Mouse (Mus musculus): Measurements from ENCODE around the gene Fubp1. TPM values are rescaled to one million over a fixed set of nuclear protein-coding genes. Genes with fewer than 3 reads are reported as not detected.

Fubp1 gene
- polyA plus RNA-seq, 1 experiment: 254 TPM

- H3K4me1 ChIP-seq (replicated peaks; ENCODE audit: control insufficient read depth, insufficient read depth, low read length): no peaks in the 10 kb centered on the region
- no peak for DNase-seq
- H3K4me3 ChIP-seq (ENCODE audit: control insufficient read depth, insufficient read depth, low read length): no peak overlapping the region
- no peaks in the 10 kb centered on the region for H3K27me3 ChIP-seq (ENCODE audit: control insufficient read depth, insufficient read depth, low read length)
- 96% methylated on average over 20 of the region's 20 CpGs for WGBS
- H3K27ac ChIP-seq (ENCODE audit: control insufficient read depth, insufficient read depth, low read length): no peak overlapping the region
- H3K36me3 ChIP-seq (ENCODE audit: control insufficient read depth, insufficient read depth, low read length): peaks cover 8% of the 10 kb centered on the region
- TF ChIP-seq POLR2A (IDR thresholded peaks at IDR 0.05; ENCODE audit: control insufficient read depth, extremely low read depth, insufficient read depth, low read length, poor library complexity) (no peak), CTCF (IDR thresholded peaks at IDR 0.05; ENCODE audit: borderline replicate concordance, control insufficient read depth, extremely low read depth, insufficient read depth, low read length, poor library complexity) (no peak)
Observed at GRCm38 (mm10) chr3:152272974-152273685, 62.9 kb downstream of the Fubp1 start.

- no peak overlapping the region for H3K27ac ChIP-seq (ENCODE audit: control insufficient read depth, insufficient read depth, low read length)
- DNase-seq: no peak
- H3K36me3 ChIP-seq (ENCODE audit: control insufficient read depth, insufficient read depth, low read length): peaks cover 8% of the 10 kb centered on the region
- no peaks in the 10 kb centered on the region for H3K4me1 ChIP-seq (replicated peaks; ENCODE audit: control insufficient read depth, insufficient read depth, low read length)
- H3K4me3 ChIP-seq (ENCODE audit: control insufficient read depth, insufficient read depth, low read length): no peak overlapping the region
- TF ChIP-seq CTCF (IDR thresholded peaks at IDR 0.05; ENCODE audit: borderline replicate concordance, control insufficient read depth, extremely low read depth, insufficient read depth, low read length, poor library complexity) (no peak), POLR2A (IDR thresholded peaks at IDR 0.05; ENCODE audit: control insufficient read depth, extremely low read depth, insufficient read depth, low read length, poor library complexity) (no peak)
- no peaks in the 10 kb centered on the region for H3K27me3 ChIP-seq (ENCODE audit: control insufficient read depth, insufficient read depth, low read length)
- 95% methylated on average over 8 of the region's 8 CpGs for WGBS
Observed at GRCm38 (mm10) chr3:152275008-152275407, 64.8 kb downstream of the Fubp1 start.

- Histone ChIP-seq H3K36me3 (ENCODE audit: control insufficient read depth, insufficient read depth, low read length) (peaks cover 8% of the 10 kb centered on the region), H3K27ac (ENCODE audit: control insufficient read depth, insufficient read depth, low read length) (no peak overlapping the region), H3K27me3 (ENCODE audit: control insufficient read depth, insufficient read depth, low read length) (no peaks in the 10 kb centered on the region), H3K4me1 (replicated peaks; ENCODE audit: control insufficient read depth, insufficient read depth, low read length) (no peaks in the 10 kb centered on the region), H3K4me3 (ENCODE audit: control insufficient read depth, insufficient read depth, low read length) (no peak overlapping the region)
- no peak for DNase-seq
- 100% methylated on average over 3 of the region's 3 CpGs for WGBS
- TF ChIP-seq POLR2A (IDR thresholded peaks at IDR 0.05; ENCODE audit: control insufficient read depth, extremely low read depth, insufficient read depth, low read length, poor library complexity) (no peak), CTCF (IDR thresholded peaks at IDR 0.05; ENCODE audit: borderline replicate concordance, control insufficient read depth, extremely low read depth, insufficient read depth, low read length, poor library complexity) (no peak)
Observed at GRCm38 (mm10) chr3:152276935-152277334, 66.7 kb downstream of the Fubp1 start.

GRCm38 (mm10) chr3:152277912-152278311 is 67.7 kb downstream of the Fubp1 start:
- TF ChIP-seq POLR2A (IDR thresholded peaks at IDR 0.05; ENCODE audit: control insufficient read depth, extremely low read depth, insufficient read depth, low read length, poor library complexity): no peak
- Histone ChIP-seq H3K27me3 (ENCODE audit: control insufficient read depth, insufficient read depth, low read length) (no peaks in the 10 kb centered on the region), H3K4me1 (replicated peaks; ENCODE audit: control insufficient read depth, insufficient read depth, low read length) (no peaks in the 10 kb centered on the region), H3K27ac (ENCODE audit: control insufficient read depth, insufficient read depth, low read length) (no peak overlapping the region), H3K36me3 (ENCODE audit: control insufficient read depth, insufficient read depth, low read length) (peaks cover 8% of the 10 kb centered on the region), H3K4me3 (ENCODE audit: control insufficient read depth, insufficient read depth, low read length) (no peak overlapping the region)
- DNase-seq: no peak
- WGBS: 93% methylated on average over 2 of the region's 2 CpGs

- no peak overlapping the region for H3K27ac ChIP-seq (ENCODE audit: control insufficient read depth, insufficient read depth, low read length)
- DNase-seq: no peak
- TF ChIP-seq CTCF (IDR thresholded peaks at IDR 0.05; ENCODE audit: borderline replicate concordance, control insufficient read depth, extremely low read depth, insufficient read depth, low read length, poor library complexity): no peak
- no peak for TF ChIP-seq POLR2A (IDR thresholded peaks at IDR 0.05; ENCODE audit: control insufficient read depth, extremely low read depth, insufficient read depth, low read length, poor library complexity)
Observed at GRCm38 (mm10) chr3:152278431-152278830, 68.2 kb downstream of the Fubp1 start.

GRCm38 (mm10) chr3:152282126-152282525 is 71.9 kb downstream of the Fubp1 start:
- no peaks in the 10 kb centered on the region for H3K36me3 ChIP-seq (ENCODE audit: control insufficient read depth, insufficient read depth, low read length)
- WGBS: 91% methylated on average over 3 of the region's 3 CpGs
- TF ChIP-seq POLR2A (IDR thresholded peaks at IDR 0.05; ENCODE audit: control insufficient read depth, extremely low read depth, insufficient read depth, low read length, poor library complexity) (no peak), CTCF (IDR thresholded peaks at IDR 0.05; ENCODE audit: borderline replicate concordance, control insufficient read depth, extremely low read depth, insufficient read depth, low read length, poor library complexity) (no peak)
- H3K27ac ChIP-seq (ENCODE audit: control insufficient read depth, insufficient read depth, low read length): no peak overlapping the region
- H3K4me1 ChIP-seq (replicated peaks; ENCODE audit: control insufficient read depth, insufficient read depth, low read length): no peaks in the 10 kb centered on the region
- DNase-seq: no peak
- no peaks in the 10 kb centered on the region for H3K27me3 ChIP-seq (ENCODE audit: control insufficient read depth, insufficient read depth, low read length)
- H3K4me3 ChIP-seq (ENCODE audit: control insufficient read depth, insufficient read depth, low read length): no peak overlapping the region

More at GRCm38 (mm10) chr3:152278431-152278830, 68.2 kb downstream of the Fubp1 start:
- peaks cover 8% of the 10 kb centered on the region for H3K36me3 ChIP-seq (ENCODE audit: control insufficient read depth, insufficient read depth, low read length)
- no peaks in the 10 kb centered on the region for H3K4me1 ChIP-seq (replicated peaks; ENCODE audit: control insufficient read depth, insufficient read depth, low read length)
- WGBS: 81% methylated on average over 2 of the region's 2 CpGs
- no peaks in the 10 kb centered on the region for H3K27me3 ChIP-seq (ENCODE audit: control insufficient read depth, insufficient read depth, low read length)
- no peak overlapping the region for H3K4me3 ChIP-seq (ENCODE audit: control insufficient read depth, insufficient read depth, low read length)

- Histone ChIP-seq H3K27me3 (ENCODE audit: control insufficient read depth, insufficient read depth, low read length) (no peaks in the 10 kb centered on the region), H3K4me3 (ENCODE audit: control insufficient read depth, insufficient read depth, low read length) (no peak overlapping the region), H3K36me3 (ENCODE audit: control insufficient read depth, insufficient read depth, low read length) (no peaks in the 10 kb centered on the region), H3K27ac (ENCODE audit: control insufficient read depth, insufficient read depth, low read length) (no peak overlapping the region), H3K4me1 (replicated peaks; ENCODE audit: control insufficient read depth, insufficient read depth, low read length) (no peaks in the 10 kb centered on the region)
- TF ChIP-seq CTCF (IDR thresholded peaks at IDR 0.05; ENCODE audit: borderline replicate concordance, control insufficient read depth, extremely low read depth, insufficient read depth, low read length, poor library complexity) (no peak), POLR2A (IDR thresholded peaks at IDR 0.05; ENCODE audit: control insufficient read depth, extremely low read depth, insufficient read depth, low read length, poor library complexity) (no peak)
- 100% methylated on average over 1 of the region's 1 CpGs for WGBS
- no peak for DNase-seq
Observed at GRCm38 (mm10) chr3:152284306-152284705, 74.1 kb downstream of the Fubp1 start.
